Mouse (Mus musculus): ENCODE results near the gene Me3. TPM values are rescaled to one million over a fixed set of nuclear protein-coding genes. Genes with fewer than 3 reads are reported as not detected.

Me3 gene
- polyA plus RNA-seq, 1 experiment from 2014 or later = 2.4 TPM

DNA sequence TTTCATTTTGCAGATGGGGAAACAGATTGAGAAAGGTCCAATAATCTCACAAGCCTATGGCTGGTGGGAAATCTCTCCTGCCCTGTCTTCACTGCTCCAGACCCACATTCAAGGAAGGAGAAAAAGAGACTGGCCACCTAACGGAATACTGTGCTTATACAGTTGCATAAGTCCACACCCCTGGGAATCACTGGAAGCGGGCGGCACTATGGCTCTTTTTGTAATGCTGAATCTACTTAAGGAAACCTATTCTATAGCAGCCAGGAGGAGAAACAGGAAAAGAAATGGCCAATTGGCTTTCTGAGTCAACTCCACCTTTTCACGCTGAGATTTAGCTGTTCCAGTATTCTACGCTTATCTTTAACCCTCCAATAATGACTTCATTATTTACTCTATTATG is 140.7 kb downstream of the Me3 start:
- Histone ChIP-seq H3K9me3 (peaks cover 4% of the 10 kb centered on the region; the same call in 1 of the 2 replicates), H3K27ac (no peak overlapping the region), H3K4me1 (peaks cover 48% of the 10 kb centered on the region), H3K27me3 (ENCODE audit: poor library complexity, severe bottlenecking) (no peaks in the 10 kb centered on the region), H3K36me3 (replicated peaks) (no peaks in the 10 kb centered on the region), H3K4me3 (no peak overlapping the region)
- WGBS = 85% methylated on average over 5 of the region's 5 CpGs
- no peak for DNase-seq (ENCODE audit: extremely low spot score, low spot score)

GRCm38 (mm10) chr7:89773352-89773921 is 141.2 kb downstream of the Me3 start:
- peak overlapping the region; percentile 73 for H3K27ac ChIP-seq

GRCm38 (mm10) chr7:89773926-89774325 is 141.7 kb downstream of the Me3 start:
- Histone ChIP-seq H3K36me3 (replicated peaks) (no peaks in the 10 kb centered on the region), H3K4me1 (peaks cover 42% of the 10 kb centered on the region), H3K27ac (peak overlapping the region; percentile 73), H3K27me3 (ENCODE audit: poor library complexity, severe bottlenecking) (no peaks in the 10 kb centered on the region), H3K4me3 (no peak overlapping the region), H3K9me3 (peaks cover 4% of the 10 kb centered on the region; the same call in 1 of the 2 replicates)
- no peak for DNase-seq (ENCODE audit: extremely low spot score, low spot score)
- WGBS = 11% methylated on average over 2 of the region's 2 CpGs

More at GRCm38 (mm10) chr7:89773352-89773921, 141.2 kb downstream of the Me3 start:
- 54% methylated on average over 3 of the region's 3 CpGs for WGBS
- Histone ChIP-seq H3K4me1 (peaks cover 43% of the 10 kb centered on the region), H3K4me3 (no peak overlapping the region), H3K27me3 (ENCODE audit: poor library complexity, severe bottlenecking) (no peaks in the 10 kb centered on the region), H3K9me3 (peaks cover 4% of the 10 kb centered on the region; the same call in 1 of the 2 replicates), H3K36me3 (replicated peaks) (no peaks in the 10 kb centered on the region)
- no peak for DNase-seq (ENCODE audit: extremely low spot score, low spot score)

GRCm38 (mm10) chr7:89775848-89776247 is 143.7 kb downstream of the Me3 start:
- no peaks in the 10 kb centered on the region for H3K27me3 ChIP-seq (ENCODE audit: poor library complexity, severe bottlenecking)
- no peaks in the 10 kb centered on the region for H3K36me3 ChIP-seq (replicated peaks)
- H3K4me1 ChIP-seq = peaks cover 35% of the 10 kb centered on the region
- WGBS = 95% methylated on average over 2 of the region's 2 CpGs
- no peak for DNase-seq (ENCODE audit: extremely low spot score, low spot score)
- no peak overlapping the region for H3K4me3 ChIP-seq
- no peak overlapping the region for H3K27ac ChIP-seq
- peaks cover 4% of the 10 kb centered on the region; the same call in 1 of the 2 replicates for H3K9me3 ChIP-seq

- DNase-seq (ENCODE audit: extremely low spot score, low spot score) = no peak
Measured at GRCm38 (mm10) chr7:89781391-89781790, 149.2 kb downstream of the Me3 start.

DNA sequence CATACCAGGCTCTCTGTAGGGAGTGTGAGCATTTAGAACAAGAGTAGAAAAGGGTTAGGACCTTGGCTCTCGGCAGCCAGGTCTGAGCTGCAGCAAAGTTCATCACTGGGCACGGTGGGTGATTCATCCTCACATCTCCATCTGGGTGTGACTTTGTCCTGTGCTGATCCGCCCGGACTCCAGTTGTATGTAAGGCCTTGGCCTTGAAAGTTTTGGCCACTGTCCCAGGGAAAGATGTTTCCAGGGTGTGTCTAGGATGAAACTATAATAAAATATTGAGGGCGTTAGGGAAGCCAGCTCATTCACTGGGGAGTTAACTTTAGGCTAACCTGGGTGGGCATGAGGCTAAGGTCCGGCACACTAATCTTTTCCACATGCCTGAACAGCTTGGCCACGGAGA is 155.5 kb downstream of the Me3 start:
- H3K36me3 ChIP-seq (replicated peaks) = no peaks in the 10 kb centered on the region

More at GRCm38 (mm10) chr7:89781391-89781790, 149.2 kb downstream of the Me3 start:
- Histone ChIP-seq H3K4me3 (no peak overlapping the region), H3K36me3 (replicated peaks) (no peaks in the 10 kb centered on the region), H3K27me3 (ENCODE audit: poor library complexity, severe bottlenecking) (no peaks in the 10 kb centered on the region), H3K9me3 (peaks cover 4% of the 10 kb centered on the region; the same call in 1 of the 2 replicates), H3K4me1 (peaks cover 16% of the 10 kb centered on the region; the same call in 1 of the 2 replicates), H3K27ac (no peak overlapping the region)
- 71% methylated on average over 1 of the region's 1 CpGs for WGBS

GRCm38 (mm10) chr7:89792576-89792975 is 160.4 kb downstream of the Me3 start:
- Histone ChIP-seq H3K27me3 (ENCODE audit: poor library complexity, severe bottlenecking) (0 out of 2 replicates have a peak, but pooled peaks cover 6% of the 10 kb centered on the region), H3K9me3 (no peaks in the 10 kb centered on the region), H3K27ac (no peak overlapping the region), H3K4me3 (no peak overlapping the region), H3K36me3 (replicated peaks) (no peaks in the 10 kb centered on the region), H3K4me1 (peaks cover 18% of the 10 kb centered on the region)
- 93% methylated on average over 1 of the region's 1 CpGs for WGBS
- no peak for DNase-seq (ENCODE audit: extremely low spot score, low spot score)

More for the DNA sequence above, 155.5 kb downstream of the Me3 start:
- 84% methylated on average over 7 of the region's 7 CpGs for WGBS
- Histone ChIP-seq H3K9me3 (no peaks in the 10 kb centered on the region), H3K27me3 (ENCODE audit: poor library complexity, severe bottlenecking) (no peaks in the 10 kb centered on the region), H3K4me3 (no peak overlapping the region), H3K27ac (no peak overlapping the region), H3K4me1 (no peaks in the 10 kb centered on the region)
- DNase-seq (ENCODE audit: extremely low spot score, low spot score) = no peak

DNA sequence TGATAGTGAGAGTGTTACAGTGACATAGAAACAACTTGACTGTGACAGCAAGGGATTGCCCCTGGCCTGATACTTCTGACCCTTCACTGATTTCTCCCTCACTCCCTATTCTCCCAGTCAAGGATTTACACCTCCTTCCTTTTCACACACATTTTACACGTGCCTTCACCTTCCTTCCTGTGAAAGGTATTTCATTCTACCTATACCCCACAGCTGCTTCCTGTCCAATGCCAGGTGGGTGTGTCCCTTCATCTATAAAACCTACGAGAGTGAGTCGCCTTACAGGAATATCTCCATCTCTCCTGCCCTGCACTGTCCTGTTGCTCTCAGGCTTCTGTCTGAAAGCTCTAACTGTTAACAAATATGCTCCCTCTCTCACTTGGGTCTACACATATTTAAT is 163.2 kb downstream of the Me3 start:
- H3K27me3 ChIP-seq (ENCODE audit: poor library complexity, severe bottlenecking) = 0 out of 2 replicates have a peak, but pooled peaks cover 6% of the 10 kb centered on the region
- 78% methylated on average over 3 of the region's 3 CpGs for WGBS
- no peak for DNase-seq (ENCODE audit: extremely low spot score, low spot score)
- no peaks in the 10 kb centered on the region for H3K36me3 ChIP-seq (replicated peaks)
- H3K4me1 ChIP-seq = peaks cover 28% of the 10 kb centered on the region
- no peaks in the 10 kb centered on the region for H3K9me3 ChIP-seq
- H3K4me3 ChIP-seq = no peak overlapping the region
- H3K27ac ChIP-seq = no peak overlapping the region

GRCm38 (mm10) chr7:89796351-89796801 is 164.2 kb downstream of the Me3 start:
- Histone ChIP-seq H3K4me1 (peaks cover 28% of the 10 kb centered on the region), H3K27ac (peak overlapping the region; percentile 57; the same call in 1 of the 2 replicates), H3K36me3 (replicated peaks) (no peaks in the 10 kb centered on the region), H3K4me3 (no peak overlapping the region), H3K27me3 (ENCODE audit: poor library complexity, severe bottlenecking) (0 out of 2 replicates have a peak, but pooled peaks cover 6% of the 10 kb centered on the region), H3K9me3 (no peaks in the 10 kb centered on the region)
- DNase-seq (ENCODE audit: extremely low spot score, low spot score) = no peak
- 19% methylated on average over 6 of the region's 6 CpGs for WGBS

- WGBS = 65% methylated on average over 8 of the region's 8 CpGs
- no peak for DNase-seq (ENCODE audit: extremely low spot score, low spot score)
- no peak overlapping the region for H3K4me3 ChIP-seq
- 0 out of 2 replicates have a peak overlapping the region, but pooled peaks have one; percentile 15 for H3K27ac ChIP-seq
- H3K27me3 ChIP-seq (ENCODE audit: poor library complexity, severe bottlenecking) = 0 out of 2 replicates have a peak, but pooled peaks cover 6% of the 10 kb centered on the region
- H3K36me3 ChIP-seq (replicated peaks) = no peaks in the 10 kb centered on the region
- H3K9me3 ChIP-seq = no peaks in the 10 kb centered on the region
- peaks cover 35% of the 10 kb centered on the region for H3K4me1 ChIP-seq
Measured at GRCm38 (mm10) chr7:89798358-89799020, 166.3 kb downstream of the Me3 start.

GRCm38 (mm10) chr7:89802447-89802846 is 170.3 kb downstream of the Me3 start:
- no peaks in the 10 kb centered on the region for H3K27me3 ChIP-seq (ENCODE audit: poor library complexity, severe bottlenecking)
- H3K36me3 ChIP-seq (replicated peaks) = no peaks in the 10 kb centered on the region
- H3K4me3 ChIP-seq = no peak overlapping the region
- no peak for DNase-seq (ENCODE audit: extremely low spot score, low spot score)
- H3K4me1 ChIP-seq = peaks cover 20% of the 10 kb centered on the region
- no peaks in the 10 kb centered on the region for H3K9me3 ChIP-seq
- H3K27ac ChIP-seq = no peak overlapping the region
- 80% methylated on average over 3 of the region's 3 CpGs for WGBS

- Histone ChIP-seq H3K9me3 (no peaks in the 10 kb centered on the region; the same call in 1 of the 2 replicates), H3K36me3 (replicated peaks) (no peaks in the 10 kb centered on the region), H3K27me3 (ENCODE audit: poor library complexity, severe bottlenecking) (no peaks in the 10 kb centered on the region), H3K27ac (no peak overlapping the region), H3K4me1 (peaks cover 10% of the 10 kb centered on the region), H3K4me3 (no peak overlapping the region)
- no peak for DNase-seq (ENCODE audit: extremely low spot score, low spot score)
- WGBS = 94% methylated on average over 4 of the region's 4 CpGs
Measured at GRCm38 (mm10) chr7:89803966-89804365, 171.8 kb downstream of the Me3 start.

GRCm38 (mm10) chr7:89809400-89809799 is 177.2 kb downstream of the Me3 start:
- no peaks in the 10 kb centered on the region for H3K36me3 ChIP-seq (replicated peaks)
- H3K4me3 ChIP-seq = no peak overlapping the region
- no peaks in the 10 kb centered on the region for H3K27me3 ChIP-seq (ENCODE audit: poor library complexity, severe bottlenecking)
- H3K27ac ChIP-seq = no peak overlapping the region
- WGBS = 80% methylated on average over 2 of the region's 2 CpGs
- DNase-seq (ENCODE audit: extremely low spot score, low spot score) = no peak
- H3K9me3 ChIP-seq = no peaks in the 10 kb centered on the region; the same call in 1 of the 2 replicates
- H3K4me1 ChIP-seq = no peaks in the 10 kb centered on the region
